Mouse (Mus musculus) embryonic facial prominence, embryonic 14.5 days (tissue): ENCODE measurements around the gene Vmn1r205. TPM values are rescaled to one million over a fixed set of nuclear protein-coding genes. Genes with fewer than 3 reads are reported as not detected.
"Not testable (repeated sequence)": the region's sequence is repeated elsewhere in the genome, so short reads cannot be mapped to it uniquely, and the experiment has no call there.

ENCODE experiments used
- ATAC-seq: fragments of 200-750 bp; cut with Nextera tagmentation; 2 replicates; pipeline ENCODE4 v1.8.0; 2017; ENCODE audit warnings: low read depth, moderate number of reproducible peaks, moderate TSS enrichment
- DNase-seq: peaks from one replicate; pipeline ENCODE4 v3.0.0-alpha.2; 2015; ENCODE audit warnings: low spot score
- H3K27ac ChIP-seq: fragments of 300-500 bp; sonication (generic); replicated peaks from 2 replicates; pipeline ENCODE4 v1.5.1; 2014; ENCODE audit warnings: low read depth, mild to moderate bottlenecking, low read length, moderate library complexity
- H3K27me3 ChIP-seq: fragments of 300-500 bp; sonication (generic); replicated peaks from 2 replicates; pipeline ENCODE4 v1.6.1; 2014; ENCODE audit warnings: low read length; ENCODE audit not compliant: control insufficient read depth, insufficient read depth
- H3K36me3 ChIP-seq: fragments of 300-500 bp; sonication (generic); 2 replicates; pipeline ENCODE4 v1.6.1; 2014; ENCODE audit warnings: low read length, mixed read lengths; ENCODE audit not compliant: control insufficient read depth, insufficient read depth
- H3K4me1 ChIP-seq: fragments of 300-500 bp; sonication (generic); 2 replicates; pipeline ENCODE4 v1.6.1; 2014; ENCODE audit warnings: antibody characterized with exemption, low read length; ENCODE audit not compliant: control insufficient read depth, insufficient read depth
- H3K4me2 ChIP-seq: fragments of 300-500 bp; sonication (generic); 2 replicates; pipeline ENCODE4 v1.6.1; 2014; ENCODE audit warnings: low read depth, mild to moderate bottlenecking, low read length, moderate library complexity, mixed read lengths
- H3K4me3 ChIP-seq: fragments of 300-500 bp; sonication (generic); 2 replicates; pipeline ENCODE4 v1.5.1; 2014; ENCODE audit warnings: low read depth, mild to moderate bottlenecking, low read length
- H3K9ac ChIP-seq: fragments of 300-500 bp; sonication (generic); 2 replicates; pipeline ENCODE4 v1.6.1; 2014; ENCODE audit warnings: low read depth, mild to moderate bottlenecking, low read length, moderate library complexity, mixed read lengths
- H3K9me3 ChIP-seq: fragments of 300-500 bp; sonication (generic); 2 replicates; pipeline ENCODE4 v1.6.1; 2016; ENCODE audit warnings: low read length; ENCODE audit not compliant: control insufficient read depth
- WGBS: fragments of 180-500 bp; shearing (Covaris S2); extraction: QIAGEN DNeasy Blood & Tissue Kit; methylation state at CpG from one replicate; pipeline ENCODE4 v1.1.7; 2014; 5-methylcytosine and 5-hydroxymethylcytosine counted together
- polyA plus RNA-seq: library from polyadenylated mRNA; unstranded; fragments of >200 nt; fragmentation: Nextera tagmentation; extraction: Ambion mirVana; gene quantifications from 2 replicates; pipeline ENCODE4 v1.2.1, GENCODE M21; 2014

Vmn1r205 gene
- not detected in 2 replicates for polyA plus RNA-seq

DNA sequence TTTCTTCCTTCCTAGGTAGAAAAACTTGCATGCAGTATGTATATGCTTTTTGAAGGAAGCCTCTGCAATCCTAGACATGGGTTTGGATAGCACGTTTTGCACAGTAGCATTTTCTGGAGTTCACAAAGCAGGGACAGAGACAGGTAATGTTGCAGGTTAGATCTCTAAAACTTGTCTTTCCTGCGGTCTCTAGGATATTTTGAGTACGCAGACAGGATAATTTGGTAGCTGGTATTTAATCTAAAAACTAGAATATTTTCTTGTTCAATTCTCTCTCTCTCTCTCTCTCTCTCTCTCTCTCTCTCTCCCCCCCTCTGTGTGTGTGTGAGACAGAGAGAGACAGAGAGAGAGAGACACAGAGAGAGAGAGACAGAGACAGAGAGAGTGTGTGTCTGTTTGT lies at the start of gene Vmn1r205:
Gene Vmn1r205 (minus strand): TSS at position 101 of the 400 bp plus-strand sequence.
- no peaks in the 10 kb centered on the region for H3K4me1 ChIP-seq
- H3K9me3 ChIP-seq, result no peaks in the 10 kb centered on the region
- no peak within 1 kb of the TSS for H3K27ac ChIP-seq
- no peak within 1 kb of the TSS for H3K4me3 ChIP-seq
- no peak within 1 kb of the TSS for H3K4me2 ChIP-seq
- no peak for ATAC-seq
- no peaks in the 10 kb centered on the region for H3K27me3 ChIP-seq
- no peak within 1 kb of the TSS for H3K9ac ChIP-seq
- no peak for DNase-seq
- WGBS, result 85% methylated on average over 3 of the region's 3 CpGs
- no peaks in the 10 kb centered on the region for H3K36me3 ChIP-seq

DNA sequence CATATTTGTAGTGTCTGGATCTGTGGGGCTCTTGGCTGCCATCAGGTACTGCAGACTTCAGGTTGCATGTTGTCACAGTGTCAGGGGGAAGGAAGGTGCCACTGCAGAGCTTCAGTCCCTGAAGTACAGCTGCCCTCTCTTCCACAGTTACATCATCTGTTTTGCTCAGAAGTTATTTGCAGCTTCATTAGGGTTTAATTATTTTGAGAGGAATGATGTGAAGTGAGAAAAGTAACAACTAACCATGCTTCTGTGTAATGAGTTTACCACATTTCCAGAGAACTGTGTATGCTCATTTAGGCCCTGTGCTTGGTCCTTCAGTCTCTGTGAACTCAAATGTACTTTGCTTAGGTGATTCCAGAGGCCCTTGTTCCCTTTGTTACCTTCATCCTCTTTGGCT lies 31.4 kb upstream of the Vmn1r205 start, which contains the start of gene Vmn1r206:
Gene Vmn1r206 (minus strand): TSS at position 101 of the 400 bp plus-strand sequence.
- not testable (repeated sequence) for H3K9me3 ChIP-seq, H3K9ac ChIP-seq, H3K27ac ChIP-seq, ATAC-seq, H3K4me3 ChIP-seq, H3K4me1 ChIP-seq, DNase-seq, H3K4me2 ChIP-seq, H3K36me3 ChIP-seq, H3K27me3 ChIP-seq

DNA sequence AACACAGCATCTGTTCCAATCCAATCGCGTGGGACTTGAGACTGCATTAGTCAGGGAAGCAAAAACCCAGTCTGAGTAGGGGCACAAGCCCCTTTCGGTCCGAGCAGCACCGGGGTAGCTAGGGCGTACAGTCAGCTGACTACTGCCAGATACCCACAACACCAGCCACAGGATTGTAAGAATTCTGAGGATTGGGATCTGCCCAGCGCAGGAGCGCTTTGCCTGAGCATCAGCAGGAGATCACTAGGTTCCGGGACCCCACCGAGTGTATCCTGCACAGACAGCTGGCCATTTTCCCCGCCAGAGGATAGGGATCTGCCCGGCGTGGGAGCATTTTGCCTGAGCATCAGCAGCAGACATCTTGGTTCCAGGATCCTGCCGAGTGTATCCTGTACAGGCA lies 9.5 kb downstream of the Vmn1r205 start:
- not testable (repeated sequence) for H3K36me3 ChIP-seq, ATAC-seq, H3K9ac ChIP-seq, H3K4me3 ChIP-seq, H3K27me3 ChIP-seq, H3K4me2 ChIP-seq, H3K27ac ChIP-seq, H3K9me3 ChIP-seq, DNase-seq, H3K4me1 ChIP-seq
- WGBS, result 83% methylated on average over 12 of the region's 14 CpGs

DNA sequence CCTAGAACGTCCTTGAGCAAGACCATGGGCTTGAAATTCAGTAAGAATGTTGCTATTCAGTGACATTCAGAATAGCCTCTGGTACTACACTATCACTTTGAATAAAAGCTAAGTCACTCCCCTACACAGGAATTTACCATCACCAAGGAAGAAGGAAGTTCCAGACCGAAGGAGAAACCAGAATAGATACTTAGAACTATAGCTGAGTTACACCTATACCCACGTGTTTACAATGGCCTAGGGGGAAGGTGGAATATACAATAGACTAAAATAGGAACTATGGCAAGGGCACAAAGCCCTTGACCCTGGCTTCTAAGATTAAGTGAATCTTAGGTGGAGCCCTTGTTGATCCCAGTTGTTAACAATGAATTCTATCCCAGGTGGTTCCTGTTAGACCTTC lies 17.9 kb downstream of the Vmn1r205 start:
- not testable (repeated sequence) for H3K9me3 ChIP-seq, H3K27ac ChIP-seq, H3K4me2 ChIP-seq, H3K4me3 ChIP-seq, H3K36me3 ChIP-seq, H3K9ac ChIP-seq, H3K4me1 ChIP-seq, H3K27me3 ChIP-seq, ATAC-seq, DNase-seq
- WGBS, result 79% methylated on average over 3 of the region's 3 CpGs

DNA sequence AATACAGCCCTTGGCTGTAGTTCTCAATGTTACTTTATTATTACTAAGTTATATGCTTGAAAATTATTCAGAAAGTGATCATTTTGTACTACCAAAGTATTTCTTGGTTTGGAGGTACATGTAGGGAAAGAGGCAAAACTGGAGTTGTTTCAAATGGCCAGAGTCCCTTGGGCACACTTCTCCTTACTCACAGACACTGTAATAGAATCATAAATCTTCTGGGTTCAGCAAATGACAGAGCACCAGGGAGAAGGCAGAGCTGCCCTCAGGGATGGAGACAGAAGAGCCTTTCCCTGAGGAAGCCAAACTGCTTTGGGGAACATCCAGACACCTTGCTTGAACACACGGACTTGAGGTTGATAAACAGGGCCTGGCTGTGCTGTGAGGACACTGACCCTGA lies 39.9 kb downstream of the Vmn1r205 start, which contains the start of gene Vmn1r204:
Gene Vmn1r204 (plus strand): TSS at position 301 of the 400 bp plus-strand sequence.
- H3K27ac ChIP-seq, H3K4me1 ChIP-seq, H3K4me2 ChIP-seq, ATAC-seq, DNase-seq, H3K36me3 ChIP-seq, H3K9ac ChIP-seq, H3K9me3 ChIP-seq, H3K4me3 ChIP-seq, H3K27me3 ChIP-seq: not testable (repeated sequence)
- WGBS, result 74% methylated on average over 1 of the region's 1 CpGs

Other genes starting within 250 kb of the Vmn1r205 start
- gene Vmn1r198, start 242.6 kb downstream of the Vmn1r205 start, polyA plus RNA-seq, result not detected in 2 replicates
- not detected in 2 replicates for gene Vmn1r199, start 213.2 kb downstream of the Vmn1r205 start, polyA plus RNA-seq
- 0.04 TPM in 1 of 2 replicates, not detected in the other for gene Vmn1r200, start 202.6 kb downstream of the Vmn1r205 start, polyA plus RNA-seq
- gene Vmn1r201, start 121.1 kb downstream of the Vmn1r205 start, polyA plus RNA-seq, result not detected in 2 replicates
- gene Vmn1r202, start 87.6 kb downstream of the Vmn1r205 start, polyA plus RNA-seq, result not detected in 2 replicates
- not detected in 2 replicates for gene Vmn1r203, start 74.9 kb downstream of the Vmn1r205 start, polyA plus RNA-seq
- not detected in 2 replicates for gene Vmn1r204, start 39.8 kb downstream of the Vmn1r205 start, polyA plus RNA-seq
- not detected in 2 replicates for gene Vmn1r206, start 31.3 kb upstream of the Vmn1r205 start, polyA plus RNA-seq
- not detected in 2 replicates for gene Vmn1r207-ps, start 136.6 kb upstream of the Vmn1r205 start, polyA plus RNA-seq
- gene Vmn1r208, start 184.4 kb upstream of the Vmn1r205 start, polyA plus RNA-seq, result not detected in 2 replicates
- gene Vmn1r209, start 216.7 kb upstream of the Vmn1r205 start, polyA plus RNA-seq, result not detected in 2 replicates
- gene Vmn1r210, start 238.3 kb upstream of the Vmn1r205 start, polyA plus RNA-seq, result not detected in 2 replicates